Mouse (Mus musculus): ENCODE data around the gene Senp1.

Senp1 gene

DNA sequence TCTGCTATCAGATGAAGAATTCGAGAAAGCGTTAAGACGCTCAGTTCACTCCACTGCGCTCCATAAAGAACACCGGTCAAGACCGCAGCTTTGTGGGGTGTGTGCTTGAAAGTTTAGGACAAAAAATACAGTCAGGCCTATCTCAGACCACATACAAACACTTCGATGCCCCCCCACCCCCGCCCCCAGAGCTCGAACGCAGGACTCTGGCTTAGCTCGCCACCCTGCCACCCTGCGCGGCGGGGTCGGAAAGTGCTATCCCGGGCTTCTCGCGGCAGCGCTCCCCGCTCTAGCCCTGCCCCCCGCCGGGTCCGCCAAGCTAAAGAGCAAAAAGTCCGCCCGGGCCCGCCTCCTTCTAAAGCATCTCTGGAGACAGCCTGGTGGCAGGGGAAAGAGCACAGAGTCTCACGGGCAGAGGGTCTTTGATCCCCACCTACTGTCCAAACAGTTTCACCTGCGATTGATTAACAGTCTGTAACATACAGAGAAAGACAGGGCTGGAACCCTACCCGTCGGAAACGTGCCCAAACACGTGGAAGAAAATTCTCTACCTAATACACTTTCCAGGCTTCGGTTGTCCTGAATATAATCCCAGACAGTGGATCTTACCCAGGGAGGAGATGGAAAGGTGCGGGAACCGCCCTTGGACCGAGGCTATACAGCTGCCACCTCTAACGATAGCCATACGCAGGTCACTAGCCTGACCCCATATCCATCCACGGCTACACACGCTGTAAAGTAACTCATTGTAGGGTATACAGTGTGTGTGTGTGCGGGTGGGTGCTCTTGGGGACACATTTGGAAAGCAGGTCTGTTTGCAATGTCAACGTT, 90.3 kb downstream of the Senp1 start:
- in situ Hi-C loops (cut with MboI, MseI) = no loop called here

DNA sequence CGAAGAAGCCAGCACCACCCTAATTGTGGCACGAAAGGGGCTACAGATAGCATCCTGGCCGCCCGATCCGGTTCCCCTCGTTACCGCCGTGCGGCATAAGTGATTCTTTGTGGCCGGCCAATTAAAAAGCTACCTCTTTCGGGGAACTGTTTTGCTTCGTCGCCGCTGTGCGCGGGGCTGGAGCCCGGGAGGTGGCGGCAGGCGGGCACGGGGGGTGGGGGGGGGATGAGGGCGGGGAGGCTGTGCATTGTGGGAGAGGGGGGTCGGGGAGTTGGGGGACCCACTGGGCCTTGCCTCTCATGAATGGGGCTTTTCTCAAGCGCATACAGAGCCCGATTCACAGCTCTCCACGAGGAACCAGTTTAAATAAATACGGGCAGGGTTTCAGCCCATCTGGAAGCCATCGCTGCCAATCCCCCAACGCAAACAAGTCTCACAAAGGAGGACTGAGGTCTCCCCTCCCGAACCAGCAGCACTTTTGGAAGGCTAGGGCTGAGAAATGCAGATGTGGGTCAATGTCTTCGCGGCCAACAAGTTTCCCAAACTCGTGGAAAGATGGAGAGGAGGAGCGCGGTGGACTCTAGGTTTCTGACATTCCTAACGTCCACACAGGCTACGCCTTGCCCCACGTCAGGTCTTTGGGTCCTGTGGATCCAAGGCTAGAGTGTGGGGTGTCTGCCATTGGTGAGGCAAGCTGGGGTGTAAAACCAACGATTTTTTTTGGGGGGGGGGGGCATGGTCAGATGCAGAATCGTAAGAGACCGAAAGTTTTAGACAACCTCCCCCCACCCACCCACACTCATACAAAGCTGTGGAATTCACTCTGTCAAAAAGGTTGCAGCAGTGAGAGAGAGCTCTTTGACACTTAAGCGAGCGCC, 91.2 kb downstream of the Senp1 start:
- in situ Hi-C loops (cut with MboI, MseI) = no loop called here

DNA sequence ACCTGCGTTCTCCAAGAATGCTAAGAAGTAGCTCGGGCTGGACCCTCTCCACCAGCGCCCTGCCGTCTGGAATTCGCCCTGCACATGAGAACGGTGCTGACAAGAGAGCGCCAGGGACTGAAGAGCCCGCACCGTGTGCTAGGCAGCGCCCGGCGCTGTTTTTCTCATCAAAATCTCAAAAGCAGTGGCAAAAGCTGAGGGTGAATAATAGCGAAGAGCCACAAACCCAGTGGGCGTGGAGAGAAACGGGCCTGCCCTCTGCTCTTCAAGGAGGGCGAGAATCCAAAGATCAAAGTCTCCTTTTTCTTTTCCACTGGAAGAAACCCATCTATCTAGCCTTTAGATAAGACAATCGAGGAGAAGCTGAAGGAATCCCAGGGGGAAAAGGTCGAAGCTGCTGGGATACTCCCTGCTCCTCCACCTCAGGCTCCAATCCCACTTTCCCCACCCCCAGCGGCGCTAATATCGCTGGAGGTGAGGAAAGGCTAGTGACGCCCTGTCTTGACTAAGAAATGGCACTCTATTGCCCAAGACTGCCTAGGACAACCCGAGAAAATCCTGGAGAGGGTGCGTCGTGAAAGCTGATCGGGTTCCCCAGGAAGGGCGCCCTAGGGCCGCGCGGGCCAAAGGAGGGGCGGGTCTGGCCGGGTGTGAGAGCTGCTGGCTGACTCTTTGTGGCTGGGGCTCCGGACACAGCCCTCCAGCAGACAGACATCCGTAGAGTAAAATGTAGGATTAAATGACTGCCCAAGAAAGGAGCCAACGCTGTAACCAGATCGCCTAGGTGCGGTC, 92.0 kb downstream of the Senp1 start:
- in situ Hi-C loops (cut with MboI, MseI) = no loop called here

DNA sequence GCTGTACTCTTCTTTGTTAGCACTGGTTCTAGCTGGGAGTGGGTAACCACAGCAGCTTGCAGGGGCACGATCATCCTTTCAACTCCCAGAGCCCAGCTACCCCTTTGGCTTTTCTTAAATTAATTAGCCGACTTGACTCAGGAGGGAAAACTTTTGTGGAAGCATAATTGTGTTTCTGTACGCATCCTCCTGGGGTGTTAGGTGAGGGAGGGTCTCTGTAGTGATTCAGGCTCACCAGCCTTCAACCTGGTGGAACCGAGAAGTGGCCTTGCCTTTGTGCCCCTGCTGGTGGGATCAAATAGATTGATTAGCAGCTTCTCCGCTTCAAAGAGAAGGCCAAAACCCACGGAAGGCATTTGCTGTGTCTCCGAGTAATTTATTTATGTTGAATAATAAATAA, 93.6 kb downstream of the Senp1 start:
- in situ Hi-C loops (cut with MboI, MseI) = no loop called here

DNA sequence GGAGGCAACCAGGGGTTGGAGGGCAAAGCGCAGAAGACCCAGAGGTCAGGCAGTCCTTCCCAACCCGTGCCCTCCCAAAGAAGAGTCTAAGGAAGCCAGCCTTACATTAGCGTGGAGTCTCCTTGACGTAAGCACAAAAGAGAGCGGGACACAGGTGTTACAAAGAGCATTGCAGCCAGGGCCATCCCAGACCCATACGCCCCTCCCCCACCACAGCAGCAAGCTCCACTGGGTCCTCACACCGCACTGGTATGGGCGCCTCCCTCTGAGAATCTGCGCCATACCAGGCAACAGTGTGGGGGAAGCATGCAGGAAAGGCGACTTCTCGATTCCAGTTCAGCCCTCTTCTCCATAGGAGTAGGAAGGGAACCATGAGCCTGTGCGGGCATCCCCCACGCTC, 94.0 kb downstream of the Senp1 start:
- in situ Hi-C loops (cut with MboI, MseI) = no loop called here

DNA sequence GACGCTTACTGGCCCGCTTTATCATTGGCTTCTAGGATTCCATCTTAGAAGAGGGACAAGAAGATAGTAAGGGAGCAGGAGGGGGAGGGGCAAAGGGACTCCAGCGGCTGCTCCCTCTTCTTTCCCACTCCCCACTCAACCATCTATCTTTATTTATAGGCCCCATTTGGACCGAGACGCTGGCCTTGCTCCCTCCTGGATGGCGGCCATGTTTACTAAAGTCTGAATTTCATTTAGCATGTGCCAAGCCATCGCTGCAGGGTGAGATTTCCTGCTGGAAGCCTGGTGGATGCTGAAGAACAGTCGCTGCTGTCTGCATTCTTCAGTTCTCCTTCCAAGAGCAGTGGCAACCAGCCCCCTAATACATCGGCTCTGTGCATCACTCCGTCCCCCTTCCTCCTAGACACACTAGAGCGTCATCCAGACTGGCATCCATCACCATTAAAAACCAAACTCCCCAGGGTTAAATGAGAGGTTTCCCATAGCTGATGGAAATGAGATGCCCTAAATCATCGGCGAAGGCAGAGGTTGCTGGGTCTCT, 96.8 kb downstream of the Senp1 start:
- in situ Hi-C loops (cut with MboI, MseI) = no loop called here

DNA sequence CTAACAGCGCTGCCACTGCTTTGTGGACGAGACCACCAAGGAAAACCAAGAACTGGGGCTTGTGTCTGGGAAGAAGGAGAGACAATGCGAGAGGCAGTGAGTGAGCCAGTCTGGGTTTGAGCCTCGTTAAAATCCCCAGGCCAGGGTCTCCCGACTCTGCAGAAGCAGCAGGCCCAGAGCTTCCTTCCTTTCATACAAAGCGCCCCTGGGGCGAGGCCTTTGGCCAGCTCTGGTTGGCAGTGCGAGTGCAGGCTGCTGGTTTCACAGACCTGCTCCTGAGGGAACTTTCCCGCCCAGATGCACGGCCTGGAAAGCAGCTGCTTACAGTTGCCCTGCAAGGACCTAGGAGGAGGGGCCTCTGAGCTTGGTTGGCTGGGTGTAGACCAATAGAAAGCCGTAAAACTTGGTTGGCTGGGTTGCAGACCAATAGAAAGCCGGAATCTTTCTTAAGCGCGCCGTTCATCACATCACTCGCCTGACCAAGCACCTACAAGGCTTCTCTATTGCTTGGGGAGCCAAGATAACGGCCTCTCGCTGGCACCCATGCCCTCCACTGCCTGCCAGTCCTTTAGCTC, 100.7 kb downstream of the Senp1 start:
- in situ Hi-C loops (cut with MboI, MseI) = loop anchor here (5.0 kb wide), 1 partner anchor 35 kb away; no protein-coding TSS in a partner anchor

DNA sequence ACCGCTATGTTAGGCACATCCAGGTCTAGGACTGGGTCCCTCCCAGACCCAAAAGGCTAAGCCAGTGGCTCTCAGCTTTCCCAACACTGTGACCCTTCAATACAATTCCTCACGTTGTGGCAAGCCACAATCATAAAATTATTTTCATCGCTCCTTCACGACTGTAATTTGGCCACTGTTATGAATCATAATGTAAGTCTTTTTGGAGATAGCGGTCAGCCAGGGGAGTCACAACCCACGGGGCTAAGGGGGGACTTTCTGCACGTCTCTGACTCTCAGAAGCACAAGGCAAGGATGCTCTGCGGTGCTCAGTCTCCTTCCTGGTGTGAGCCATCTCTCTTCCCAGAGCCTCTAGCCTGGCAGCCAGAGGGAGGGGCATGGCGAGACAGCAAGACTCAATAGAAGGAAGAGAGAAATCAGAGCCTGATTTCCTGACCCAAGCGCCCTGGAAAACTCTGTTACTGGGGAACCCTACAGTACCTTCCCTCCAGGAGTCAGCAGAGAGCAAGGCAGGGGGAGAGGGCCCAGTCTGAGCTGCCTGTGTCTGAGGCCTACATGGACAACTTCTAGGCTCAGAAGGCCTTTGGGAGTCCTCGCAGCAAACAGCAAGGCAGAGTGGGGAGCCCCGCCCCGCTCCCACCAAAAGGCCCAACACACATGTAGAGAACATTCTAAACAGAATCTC, 101.4 kb downstream of the Senp1 start:
- in situ Hi-C loops (cut with MboI, MseI) = loop anchor here (5.0 kb wide), 1 partner anchor 35 kb away; no protein-coding TSS in a partner anchor

DNA sequence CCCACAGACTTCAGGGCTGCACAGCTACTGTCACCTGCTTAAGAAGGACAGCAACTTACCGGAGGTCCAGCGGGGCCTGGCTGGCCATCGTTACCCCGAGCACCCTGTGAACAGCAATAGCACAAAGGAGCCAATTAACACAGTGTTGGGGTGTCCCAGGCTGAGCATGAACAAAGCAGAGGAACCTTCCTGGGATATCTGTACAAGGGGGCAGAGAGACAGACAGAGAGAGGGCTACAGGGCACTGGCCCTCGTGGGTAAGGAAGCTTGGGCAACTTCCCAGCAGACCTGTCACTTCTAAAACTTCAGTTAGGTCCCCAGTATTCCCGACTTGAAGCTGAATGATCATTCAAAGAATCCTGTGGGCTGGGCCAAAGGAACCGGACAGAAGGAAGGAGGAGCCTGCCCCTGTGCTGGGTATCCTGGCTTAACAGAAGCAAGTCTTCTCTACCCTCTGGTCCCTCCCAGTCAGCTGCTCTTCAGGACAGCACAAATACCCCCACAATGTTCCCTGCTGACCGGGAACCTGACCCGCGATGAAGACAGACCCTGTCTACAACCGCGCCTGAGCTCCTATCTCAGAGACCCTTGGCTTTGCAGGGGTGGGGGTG, 102.2 kb downstream of the Senp1 start:
- in situ Hi-C loops (cut with MboI, MseI) = loop anchor here (5.0 kb wide), 1 partner anchor 36 kb away; no protein-coding TSS in a partner anchor

DNA sequence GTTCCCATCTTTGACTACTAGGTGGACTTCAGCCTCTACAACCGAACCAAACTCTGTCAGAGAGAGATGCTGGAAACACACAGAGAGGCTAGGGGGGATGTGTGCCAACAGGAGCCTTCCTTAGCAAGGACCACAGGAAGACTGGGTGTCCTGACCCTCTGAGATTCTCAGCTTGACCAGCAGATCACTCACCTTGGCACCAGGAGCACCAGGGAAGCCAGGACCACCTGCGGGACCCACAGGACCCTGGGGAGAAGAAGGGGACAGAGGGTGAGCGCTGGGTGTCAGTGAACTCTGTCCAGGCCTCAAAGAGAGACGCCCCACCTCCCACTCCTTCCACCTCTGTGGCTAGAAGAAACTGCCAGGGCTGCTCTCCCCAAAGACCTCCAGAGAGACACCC, 102.8 kb downstream of the Senp1 start:
- in situ Hi-C loops (cut with MboI, MseI) = loop anchor here (5.0 kb wide), 1 partner anchor 37 kb away; no protein-coding TSS in a partner anchor

DNA sequence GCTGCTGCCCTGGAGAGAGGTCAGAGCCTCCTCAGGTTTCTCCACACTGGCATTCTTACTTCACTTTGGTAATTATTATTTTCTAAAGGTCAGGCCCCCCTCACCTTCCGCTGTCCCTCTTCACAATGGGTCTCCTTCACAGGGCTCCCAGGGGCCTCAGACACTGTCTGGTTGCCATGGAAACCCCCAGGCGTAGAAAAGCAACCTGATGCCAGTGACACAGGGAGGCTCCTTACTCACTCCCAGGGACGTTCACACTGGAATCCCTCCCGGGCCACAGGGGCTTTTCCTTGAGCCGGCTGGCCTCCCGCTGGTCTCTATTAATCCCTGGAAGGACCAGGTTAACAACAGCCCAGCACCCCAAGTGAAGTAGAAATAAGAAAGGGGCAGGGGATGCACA, 103.4 kb downstream of the Senp1 start:
- in situ Hi-C loops (cut with MboI, MseI) = loop anchor here (5.0 kb wide), 1 partner anchor 37 kb away; no protein-coding TSS in a partner anchor

DNA sequence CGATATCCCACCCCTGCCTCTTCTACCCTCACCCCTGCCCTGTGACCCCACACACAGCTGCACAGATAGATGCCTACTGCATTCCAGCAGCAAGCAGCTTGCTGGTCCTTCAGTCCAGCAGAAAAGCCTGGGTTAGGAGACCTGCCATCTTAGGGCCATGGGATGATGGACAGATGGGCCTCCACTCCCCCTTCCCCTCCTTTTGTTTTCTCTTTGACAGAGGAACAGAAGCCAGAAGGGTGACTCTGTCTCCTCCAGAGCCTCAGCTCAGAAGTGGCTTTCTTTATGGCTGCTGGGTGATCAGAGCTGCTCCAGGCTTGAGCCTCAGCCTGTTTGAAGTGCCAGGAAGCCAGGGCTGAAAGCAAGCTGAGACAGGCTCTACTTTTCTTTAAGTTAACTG, 104.0 kb downstream of the Senp1 start:
- in situ Hi-C loops (cut with MboI, MseI) = no loop called here

Measured in regulatory T cell (primary cell).